Mouse (Mus musculus) kidney, postnatal 0 days (tissue): Measurements from ENCODE around the gene Napsa. TPM values are rescaled to one million over a fixed set of nuclear protein-coding genes. Genes with fewer than 3 reads are reported as not detected.
A peak's percentile ranks its signal among the peaks of the same experiment; 100 is the strongest.

Source experiments
- ATAC-seq: fragments of 200-750 bp; cut with Nextera tagmentation; replicated peaks from 2 replicates; pipeline ENCODE4 v1.8.0; 2017; ENCODE audit warnings: low read depth, moderate number of reproducible peaks, moderate TSS enrichment, moderate library complexity; ENCODE audit not compliant: low FRiP score
- DNase-seq: peaks from one replicate; pipeline ENCODE4 v3.0.0-alpha.2; 2016; ENCODE audit warnings: low spot score
- H3K27ac ChIP-seq: fragments of 300-500 bp; sonication (generic); 2 replicates; pipeline ENCODE4 v1.5.1; 2014; ENCODE audit warnings: mild to moderate bottlenecking
- H3K27me3 ChIP-seq: fragments of 300-500 bp; sonication (generic); 2 replicates; pipeline ENCODE4 v1.6.1; 2014; ENCODE audit warnings: low read length, mixed read lengths; ENCODE audit not compliant: insufficient read depth
- H3K36me3 ChIP-seq: fragments of 300-500 bp; sonication (generic); 2 replicates; pipeline ENCODE4 v1.6.1; 2014; ENCODE audit warnings: low read length, mixed read lengths; ENCODE audit not compliant: insufficient read depth
- H3K4me1 ChIP-seq: fragments of 300-500 bp; sonication (generic); replicated peaks from 2 replicates; pipeline ENCODE4 v1.6.1; 2014; ENCODE audit warnings: antibody characterized with exemption, low read length, mixed read lengths; ENCODE audit not compliant: insufficient read depth
- H3K4me2 ChIP-seq: fragments of 300-500 bp; sonication (generic); 2 replicates; pipeline ENCODE4 v1.6.1; 2014; ENCODE audit warnings: mild to moderate bottlenecking, low read length, moderate library complexity, mixed read lengths
- H3K4me3 ChIP-seq: fragments of 300-500 bp; sonication (generic); replicated peaks from 2 replicates; pipeline ENCODE4 v1.5.1; 2014; ENCODE audit warnings: low read depth, low read length
- H3K9ac ChIP-seq: fragments of 300-500 bp; sonication (generic); 2 replicates; pipeline ENCODE4 v1.6.1; 2014; ENCODE audit warnings: low read depth, low read length
- H3K9me3 ChIP-seq: fragments of 300-500 bp; sonication (generic); replicated peaks from 2 replicates; pipeline ENCODE4 v1.6.1; 2016; ENCODE audit warnings: low read length, inconsistent platforms, mixed read lengths
- CTCF ChIP-seq: IDR thresholded peaks from 2 replicates; pipeline ENCODE4 v1.5.1; 2016; ENCODE audit warnings: antibody characterized with exemption, low read depth, mild to moderate bottlenecking, moderate library complexity
- WGBS: fragments of 180-500 bp; shearing (Covaris S2); extraction: QIAGEN DNeasy Blood & Tissue Kit; methylation state at CpG from one replicate; pipeline ENCODE4 v1.1.7; 2014; 5-methylcytosine and 5-hydroxymethylcytosine counted together
- polyA plus RNA-seq: library from polyadenylated mRNA; unstranded; fragments of >200 nt; fragmentation: Nextera tagmentation; extraction: Ambion mirVana; gene quantifications from 2 replicates; pipeline ENCODE4 v1.2.1, GENCODE M21; 2015

Gene Napsa
- polyA plus RNA-seq, result 376 and 408 TPM in 2 replicates

- Histone ChIP-seq H3K36me3 (no peaks in the 10 kb centered on the region), H3K4me2 (peak within 1 kb of the TSS; percentile 36; the same call in 1 of the 2 replicates), H3K27ac (peak within 1 kb of the TSS; percentile 65), H3K27me3 (no peaks in the 10 kb centered on the region), H3K9ac (0 out of 2 replicates have a peak within 1 kb of the TSS, but pooled peaks have one; percentile 31), H3K9me3 (no peaks in the 10 kb centered on the region), H3K4me1 (no peaks in the 10 kb centered on the region), H3K4me3 (no peak within 1 kb of the TSS)
- DNase-seq, result peak; percentile 28
- no peak for TF ChIP-seq CTCF
- WGBS, result 43% methylated on average over 7 of the region's 7 CpGs
- ATAC-seq, result peak; percentile 93
Measured at GRCm38 (mm10) chr7:44572213-44572701, at the start of gene Napsa. TSS of gene Napsa (plus strand) at chr7:44572380.

GRCm38 (mm10) chr7:44523056-44523455 lies 49.1 kb upstream of the Napsa start:
- H3K9me3 ChIP-seq, result no peaks in the 10 kb centered on the region
- no peak overlapping the region for H3K27ac ChIP-seq
- WGBS, result 88% methylated on average over 2 of the region's 2 CpGs
- no peak overlapping the region for H3K9ac ChIP-seq
- TF ChIP-seq CTCF, result no peak
- no peak overlapping the region for H3K4me3 ChIP-seq
- H3K4me1 ChIP-seq, result no peaks in the 10 kb centered on the region
- H3K27me3 ChIP-seq, result 0 out of 2 replicates have a peak, but pooled peaks cover 7% of the 10 kb centered on the region
- H3K36me3 ChIP-seq, result no peaks in the 10 kb centered on the region
- no peak overlapping the region for H3K4me2 ChIP-seq
- ATAC-seq, result no peak
- no peak for DNase-seq

- Histone ChIP-seq H3K4me1 (no peaks in the 10 kb centered on the region), H3K9ac (peak within 1 kb of the TSS; percentile 43; the same call in 1 of the 2 replicates), H3K9me3 (no peaks in the 10 kb centered on the region), H3K4me2 (peak within 1 kb of the TSS; percentile 48), H3K36me3 (no peaks in the 10 kb centered on the region), H3K4me3 (no peak within 1 kb of the TSS), H3K27ac (no peak within 1 kb of the TSS), H3K27me3 (0 out of 2 replicates have a peak, but pooled peaks cover 7% of the 10 kb centered on the region)
- DNase-seq, result no peak
- ATAC-seq, result no peak
- WGBS, result 27% methylated on average over 12 of the region's 12 CpGs
- no peak for TF ChIP-seq CTCF
Measured at GRCm38 (mm10) chr7:44524502-44524901, 47.7 kb upstream of the Napsa start, which contains the start of gene Mybpc2. TSS of gene Mybpc2 (minus strand) at chr7:44524656.

GRCm38 (mm10) chr7:44525126-44525832 lies 46.9 kb upstream of the Napsa start:
- Histone ChIP-seq H3K27ac (no peak overlapping the region), H3K27me3 (0 out of 2 replicates have a peak, but pooled peaks cover 7% of the 10 kb centered on the region), H3K4me2 (peak overlapping the region; percentile 48), H3K9me3 (no peaks in the 10 kb centered on the region), H3K4me1 (no peaks in the 10 kb centered on the region), H3K36me3 (no peaks in the 10 kb centered on the region), H3K9ac (peak overlapping the region; percentile 43; the same call in 1 of the 2 replicates), H3K4me3 (no peak overlapping the region)
- 18% methylated on average over 22 of the region's 22 CpGs for WGBS
- DNase-seq (peak; percentile 57), ATAC-seq (0 out of 2 replicates have a peak, but pooled peaks have one; percentile 30)
- no peak for TF ChIP-seq CTCF

- H3K4me3 ChIP-seq, result no peak overlapping the region
- WGBS, result 87% methylated on average over 14 of the region's 14 CpGs
- ATAC-seq (no peak), DNase-seq (no peak)
- no peak for TF ChIP-seq CTCF
- H3K27me3 ChIP-seq, result 0 out of 2 replicates have a peak, but pooled peaks cover 7% of the 10 kb centered on the region
- H3K27ac ChIP-seq, result no peak overlapping the region
- no peaks in the 10 kb centered on the region for H3K4me1 ChIP-seq
- H3K9ac ChIP-seq, result no peak overlapping the region
- H3K36me3 ChIP-seq, result no peaks in the 10 kb centered on the region
- H3K9me3 ChIP-seq, result no peaks in the 10 kb centered on the region
- H3K4me2 ChIP-seq, result no peak overlapping the region
Measured at GRCm38 (mm10) chr7:44526414-44527154, 45.6 kb upstream of the Napsa start.
